Mouse (Mus musculus): ENCODE results near the gene Napa. TPM values are rescaled to one million over a fixed set of nuclear protein-coding genes. Genes with fewer than 3 reads are reported as not detected.

The Napa gene
- polyA plus RNA-seq (2015; fragmentation: Nextera tagmentation; extraction: Ambion mirVana) = 150 and 157 TPM in 2 replicates

- H3K4me3 ChIP-seq = peak within 1 kb of the TSS; percentile 96
- H3K36me3 ChIP-seq = peaks cover 23% of the 10 kb centered on the region
- peak within 1 kb of the TSS; percentile 100 for H3K9ac ChIP-seq
- ATAC-seq (ENCODE audit: extremely low read depth, insufficient number of reproducible peaks, low FRiP score, low TSS enrichment) = peak; percentile 96
- peak within 1 kb of the TSS; percentile 90 for H3K4me2 ChIP-seq
- H3K9me3 ChIP-seq = no peaks in the 10 kb centered on the region
- peak within 1 kb of the TSS; percentile 95 for H3K27ac ChIP-seq (replicated peaks)
- 0% methylated on average over 68 of the region's 68 CpGs for WGBS
- peaks cover 39% of the 10 kb centered on the region for H3K4me1 ChIP-seq
- H3K27me3 ChIP-seq (replicated peaks) = peaks cover 25% of the 10 kb centered on the region
Measured at GRCm38 (mm10) chr7:16098021-16099017, at the start of gene Napa. Napa (plus strand) TSS chr7:16098458.

GRCm38 (mm10) chr7:16048675-16049575, 49.3 kb upstream of the Napa start:
- H3K9me3 ChIP-seq = no peaks in the 10 kb centered on the region
- H3K27ac ChIP-seq (replicated peaks) = peak overlapping the region; percentile 93
- ATAC-seq (ENCODE audit: extremely low read depth, insufficient number of reproducible peaks, low FRiP score, low TSS enrichment) = no peak
- peak overlapping the region; percentile 93 for H3K9ac ChIP-seq
- no peaks in the 10 kb centered on the region for H3K27me3 ChIP-seq (replicated peaks)
- no peaks in the 10 kb centered on the region for H3K36me3 ChIP-seq
- peak overlapping the region; percentile 87 for H3K4me2 ChIP-seq
- whole genome bisulfite sequencing = 7% methylated on average over 36 of the region's 36 CpGs
- peak overlapping the region; percentile 86 for H3K4me3 ChIP-seq
- peaks cover 56% of the 10 kb centered on the region for H3K4me1 ChIP-seq

- Histone ChIP-seq H3K9ac (peak overlapping the region; percentile 93), H3K27me3 (replicated peaks) (no peaks in the 10 kb centered on the region), H3K36me3 (no peaks in the 10 kb centered on the region), H3K4me3 (peak overlapping the region; percentile 86), H3K27ac (replicated peaks) (peak overlapping the region; percentile 93), H3K9me3 (no peaks in the 10 kb centered on the region), H3K4me1 (peaks cover 50% of the 10 kb centered on the region), H3K4me2 (peak overlapping the region; percentile 87)
- no peak for ATAC-seq (ENCODE audit: extremely low read depth, insufficient number of reproducible peaks, low FRiP score, low TSS enrichment)
- WGBS = 77% methylated on average over 7 of the region's 7 CpGs
Measured at GRCm38 (mm10) chr7:16049576-16049915, 48.7 kb upstream of the Napa start.

- Histone ChIP-seq H3K4me1 (peaks cover 39% of the 10 kb centered on the region), H3K4me3 (no peak overlapping the region; the same call in 1 of the 2 replicates), H3K27me3 (replicated peaks) (no peaks in the 10 kb centered on the region), H3K4me2 (0 out of 2 replicates have a peak overlapping the region, but pooled peaks have one; percentile 87), H3K27ac (replicated peaks) (no peak overlapping the region), H3K36me3 (no peaks in the 10 kb centered on the region), H3K9ac (no peak overlapping the region), H3K9me3 (no peaks in the 10 kb centered on the region)
- WGBS = 75% methylated on average over 3 of the region's 3 CpGs
- ATAC-seq (ENCODE audit: extremely low read depth, insufficient number of reproducible peaks, low FRiP score, low TSS enrichment) = no peak
Measured at GRCm38 (mm10) chr7:16050600-16050999, 47.7 kb upstream of the Napa start.

GRCm38 (mm10) chr7:16051883-16052595, 46.2 kb upstream of the Napa start:
- peak overlapping the region; percentile 94 for H3K4me2 ChIP-seq
- H3K9me3 ChIP-seq = no peaks in the 10 kb centered on the region
- peak overlapping the region; percentile 85 for H3K9ac ChIP-seq
- no peaks in the 10 kb centered on the region for H3K27me3 ChIP-seq (replicated peaks)
- WGBS = 3% methylated on average over 19 of the region's 19 CpGs
- peak overlapping the region; percentile 64 for H3K4me3 ChIP-seq
- H3K4me1 ChIP-seq = peaks cover 32% of the 10 kb centered on the region
- no peaks in the 10 kb centered on the region for H3K36me3 ChIP-seq
- no peak for ATAC-seq (ENCODE audit: extremely low read depth, insufficient number of reproducible peaks, low FRiP score, low TSS enrichment)
- peak overlapping the region; percentile 89 for H3K27ac ChIP-seq (replicated peaks)

- ATAC-seq (ENCODE audit: extremely low read depth, insufficient number of reproducible peaks, low FRiP score, low TSS enrichment) = peak; percentile 82
- peak overlapping the region; percentile 64 for H3K4me3 ChIP-seq
- under 1% methylated on average over 24 of the region's 24 CpGs for WGBS
- peak overlapping the region; percentile 85 for H3K9ac ChIP-seq
- H3K36me3 ChIP-seq = no peaks in the 10 kb centered on the region
- H3K9me3 ChIP-seq = no peaks in the 10 kb centered on the region
- H3K27me3 ChIP-seq (replicated peaks) = no peaks in the 10 kb centered on the region
- peak overlapping the region; percentile 89 for H3K27ac ChIP-seq (replicated peaks)
- H3K4me2 ChIP-seq = peak overlapping the region; percentile 94
- H3K4me1 ChIP-seq = peaks cover 32% of the 10 kb centered on the region
Measured at GRCm38 (mm10) chr7:16052684-16053083, 45.6 kb upstream of the Napa start.

GRCm38 (mm10) chr7:16053105-16053504, 45.2 kb upstream of the Napa start:
- H3K27me3 ChIP-seq (replicated peaks) = no peaks in the 10 kb centered on the region
- peaks cover 32% of the 10 kb centered on the region for H3K4me1 ChIP-seq
- WGBS = 18% methylated on average over 6 of the region's 6 CpGs
- ATAC-seq (ENCODE audit: extremely low read depth, insufficient number of reproducible peaks, low FRiP score, low TSS enrichment) = no peak
- no peaks in the 10 kb centered on the region for H3K36me3 ChIP-seq
- H3K9me3 ChIP-seq = no peaks in the 10 kb centered on the region
- peak overlapping the region; percentile 43 for H3K27ac ChIP-seq (replicated peaks)
- peak overlapping the region; percentile 94 for H3K4me2 ChIP-seq
- H3K9ac ChIP-seq = peak overlapping the region; percentile 25
- peak overlapping the region; percentile 64 for H3K4me3 ChIP-seq

- H3K9me3 ChIP-seq = no peaks in the 10 kb centered on the region
Measured at GRCm38 (mm10) chr7:16054966-16055365, 43.3 kb upstream of the Napa start.

GRCm38 (mm10) chr7:16055665-16056064, 42.6 kb upstream of the Napa start:
- Histone ChIP-seq H3K4me1 (peaks cover 13% of the 10 kb centered on the region), H3K4me3 (no peak overlapping the region), H3K9ac (no peak overlapping the region), H3K9me3 (no peaks in the 10 kb centered on the region), H3K36me3 (no peaks in the 10 kb centered on the region), H3K27ac (replicated peaks) (no peak overlapping the region), H3K27me3 (replicated peaks) (peaks cover 21% of the 10 kb centered on the region), H3K4me2 (no peak overlapping the region)
- 79% methylated on average over 6 of the region's 6 CpGs for WGBS
- ATAC-seq (ENCODE audit: extremely low read depth, insufficient number of reproducible peaks, low FRiP score, low TSS enrichment) = no peak

More at GRCm38 (mm10) chr7:16054966-16055365, 43.3 kb upstream of the Napa start:
- no peaks in the 10 kb centered on the region for H3K36me3 ChIP-seq
- peaks cover 14% of the 10 kb centered on the region for H3K27me3 ChIP-seq (replicated peaks)
- no peak overlapping the region for H3K4me3 ChIP-seq
- no peak overlapping the region for H3K4me2 ChIP-seq
- WGBS = 57% methylated on average over 4 of the region's 4 CpGs
- no peak overlapping the region for H3K27ac ChIP-seq (replicated peaks)
- peaks cover 20% of the 10 kb centered on the region for H3K4me1 ChIP-seq
- ATAC-seq (ENCODE audit: extremely low read depth, insufficient number of reproducible peaks, low FRiP score, low TSS enrichment) = no peak
- H3K9ac ChIP-seq = no peak overlapping the region

GRCm38 (mm10) chr7:16056459-16057135, 41.7 kb upstream of the Napa start:
- Histone ChIP-seq H3K4me1 (peaks cover 15% of the 10 kb centered on the region), H3K36me3 (no peaks in the 10 kb centered on the region), H3K9ac (no peak overlapping the region), H3K4me3 (no peak overlapping the region), H3K27me3 (replicated peaks) (peaks cover 31% of the 10 kb centered on the region), H3K9me3 (peaks cover 8% of the 10 kb centered on the region; the same call in 1 of the 2 replicates), H3K4me2 (no peak overlapping the region), H3K27ac (replicated peaks) (no peak overlapping the region)
- WGBS = 21% methylated on average over 5 of the region's 5 CpGs
- ATAC-seq (ENCODE audit: extremely low read depth, insufficient number of reproducible peaks, low FRiP score, low TSS enrichment) = no peak
